Mouse (Mus musculus): ENCODE measurements around the gene Slc6a12. TPM values are rescaled to one million over a fixed set of nuclear protein-coding genes. Genes with fewer than 3 reads are reported as not detected.

Slc6a12 gene
- total RNA-seq, 2 experiments from 2014 or later, result not detected

DNA sequence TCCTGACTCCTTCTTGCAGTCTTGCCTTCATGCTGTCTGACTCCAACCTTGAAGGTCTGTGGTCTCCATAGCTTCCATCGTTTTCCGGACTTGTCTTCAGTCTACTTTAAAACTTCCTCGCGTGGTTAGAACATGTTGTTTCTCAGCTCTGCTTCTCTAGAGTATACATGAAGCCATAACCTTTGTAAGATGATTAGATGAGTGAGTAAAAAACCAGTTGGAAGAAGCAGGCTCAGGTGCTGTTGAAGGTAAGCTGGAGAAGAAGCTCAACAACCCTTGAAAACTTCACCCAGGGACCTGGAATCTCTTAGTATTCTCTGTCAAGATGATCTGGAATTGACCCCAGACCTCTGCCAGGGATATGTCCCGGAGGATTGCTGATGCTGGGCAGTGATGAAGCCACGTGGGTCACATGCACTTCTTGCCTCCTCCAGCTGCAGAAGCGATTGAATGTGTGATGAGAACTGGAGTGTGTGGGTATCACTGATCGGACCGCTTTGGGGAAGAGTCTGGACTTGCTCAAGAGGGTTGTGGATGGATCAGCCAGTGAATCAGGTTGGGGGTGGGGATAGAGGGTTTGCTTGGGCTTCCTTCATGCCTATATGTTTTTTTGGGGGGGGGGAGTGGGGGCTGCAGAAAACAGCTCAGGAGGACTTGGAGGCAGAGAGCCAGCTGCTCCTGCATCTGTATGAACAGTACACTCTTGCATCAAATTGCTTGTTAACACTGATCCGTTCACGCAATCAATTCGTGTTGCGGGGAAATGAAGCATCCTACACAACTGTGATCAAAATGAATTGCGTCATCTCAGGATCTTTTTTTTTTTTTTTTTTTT lies 59.2 kb downstream of the Slc6a12 start:
- no peak for ATAC-seq (replicated peaks; ENCODE audit: low FRiP score, poor library complexity, severe bottlenecking)

DNA sequence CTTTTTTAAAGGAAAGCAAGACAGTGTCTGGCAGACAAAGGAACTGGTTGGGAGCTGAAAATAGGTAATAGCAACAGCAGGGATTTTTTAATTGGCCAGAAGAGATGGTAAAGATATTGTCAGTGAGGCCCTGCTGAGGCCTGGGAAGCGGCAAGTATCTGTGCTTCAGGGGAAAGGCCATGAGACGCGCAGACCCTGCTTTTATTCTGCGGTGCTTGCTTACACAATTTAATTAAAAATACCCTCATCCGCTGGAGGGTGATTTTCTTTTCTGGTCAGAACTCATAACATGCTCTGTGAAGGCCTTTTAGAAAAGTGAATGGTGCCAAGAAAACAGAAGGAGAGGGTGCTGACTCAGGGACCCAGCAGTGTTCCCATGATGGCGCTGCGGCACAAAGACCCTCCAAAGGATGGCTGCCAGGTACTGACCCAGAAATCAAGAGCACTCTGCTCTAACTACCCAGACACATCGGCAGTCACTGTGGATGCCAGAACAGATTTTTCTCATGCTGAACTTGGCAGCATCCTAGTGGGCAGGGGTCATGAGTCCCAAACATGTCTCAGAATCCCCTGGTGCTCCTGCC lies 59.9 kb downstream of the Slc6a12 start:
- ATAC-seq (replicated peaks; ENCODE audit: low FRiP score, poor library complexity, severe bottlenecking), result no peak

DNA sequence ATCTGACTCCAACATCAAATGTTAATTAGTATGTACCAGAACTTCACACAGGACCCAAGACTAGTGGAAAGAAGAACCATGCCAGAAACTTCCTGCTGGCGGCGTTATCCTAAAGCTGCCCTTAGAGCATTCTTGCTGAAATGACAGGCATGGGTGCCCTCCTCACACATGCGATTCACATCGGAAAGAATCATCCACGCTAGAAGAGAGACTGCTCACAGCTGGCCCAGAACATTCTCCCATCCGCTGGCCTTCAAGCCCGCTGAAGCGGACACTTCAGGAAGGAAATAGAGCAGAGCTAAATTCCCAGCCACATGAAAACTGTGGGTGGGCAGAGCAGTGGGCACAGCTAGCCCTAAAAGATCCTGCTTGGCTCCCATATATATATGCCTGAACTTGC lies 62.4 kb downstream of the Slc6a12 start:
- no peak for ATAC-seq (replicated peaks; ENCODE audit: low FRiP score, poor library complexity, severe bottlenecking)

DNA sequence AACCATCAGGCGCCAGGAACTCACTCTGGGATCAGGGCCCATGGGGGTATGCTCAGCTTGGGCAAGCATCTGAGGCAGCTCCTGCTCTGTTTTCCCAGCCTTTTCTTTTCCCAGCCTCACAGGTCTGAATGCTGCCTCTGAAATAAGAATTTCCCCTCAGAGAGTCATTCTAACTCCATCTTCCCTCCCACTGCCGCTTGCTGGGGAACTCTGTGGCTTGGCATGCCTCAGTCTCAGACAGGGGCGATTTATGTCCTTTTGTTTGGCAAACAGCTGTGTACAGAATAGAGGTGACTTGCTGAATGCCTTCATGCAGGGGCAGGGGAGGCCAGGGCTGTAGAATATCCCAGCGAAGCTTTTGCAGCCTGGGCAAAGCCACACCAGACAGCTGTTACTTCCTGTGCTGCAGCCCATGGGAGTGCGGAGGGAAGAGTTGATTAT lies 64.7 kb downstream of the Slc6a12 start:
- no peak for ATAC-seq (replicated peaks; ENCODE audit: low FRiP score, poor library complexity, severe bottlenecking)

DNA sequence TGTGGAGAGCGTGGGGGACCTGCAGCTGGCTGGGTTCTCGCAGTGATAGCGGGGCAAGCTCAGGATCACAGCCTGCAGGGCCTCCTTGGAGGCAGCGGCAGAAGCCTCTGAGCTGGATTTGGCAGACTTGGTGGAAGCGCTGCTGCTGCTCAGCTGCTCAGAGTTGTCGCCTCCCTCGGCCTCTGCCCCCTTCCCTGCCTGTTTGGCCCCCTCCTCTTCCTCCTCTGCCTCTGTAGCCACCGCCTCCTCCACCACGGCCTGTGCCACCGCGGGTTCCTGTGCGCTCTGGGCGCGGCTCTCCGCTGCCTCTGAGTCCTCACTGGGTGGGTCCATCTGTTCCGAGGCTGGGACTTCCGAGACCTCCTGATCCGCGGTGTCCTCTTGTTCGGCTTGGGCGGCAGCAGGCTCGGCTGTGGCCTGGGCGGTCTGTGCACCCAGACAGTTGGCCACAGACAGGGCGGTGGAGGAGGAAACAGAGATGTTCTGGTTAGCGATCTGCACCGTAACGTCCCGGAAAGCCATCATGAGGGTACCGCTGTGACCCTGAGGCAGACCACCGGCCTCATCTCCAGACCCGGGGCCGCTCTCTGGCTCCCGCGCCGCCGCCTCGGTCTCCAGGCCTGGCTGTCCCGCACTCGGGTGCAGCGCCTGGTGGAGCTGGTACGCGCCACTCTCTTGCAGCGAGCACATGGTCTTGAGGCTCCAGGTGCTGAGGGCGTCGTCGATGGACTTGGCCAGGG lies 69.9 kb downstream of the Slc6a12 start:
- ATAC-seq (replicated peaks; ENCODE audit: low FRiP score, poor library complexity, severe bottlenecking), result no peak

Other genes starting within 250 kb of the Slc6a12 start
- gene Mical3, start 212.1 kb upstream of the Slc6a12 start, total RNA-seq (2015; ENCODE audit: low replicate concordance), result 168 and 179 TPM in 2 replicates
- gene Mical3, start 212.1 kb upstream of the Slc6a12 start, total RNA-seq (2017; ENCODE audit: low replicate concordance), result 159 and 259 TPM in 2 replicates
- 0.36 and 1.3 TPM in 2 replicates for gene Pex26, start 159.4 kb upstream of the Slc6a12 start, total RNA-seq (2015; ENCODE audit: low replicate concordance)
- 0.26 and 1.2 TPM in 2 replicates for gene Pex26, start 159.4 kb upstream of the Slc6a12 start, total RNA-seq (2017; ENCODE audit: low replicate concordance)
- gene Tuba8, start 132.4 kb upstream of the Slc6a12 start, total RNA-seq (2015; ENCODE audit: low replicate concordance), result 4.2 and 9.4 TPM in 2 replicates
- gene Tuba8, start 132.4 kb upstream of the Slc6a12 start, total RNA-seq (2017; ENCODE audit: low replicate concordance), result 2.1 and 5.6 TPM in 2 replicates
- 23.1 and 29.3 TPM in 2 replicates for gene Usp18, start 97.2 kb upstream of the Slc6a12 start, total RNA-seq (2015; ENCODE audit: low replicate concordance)
- gene Usp18, start 97.2 kb upstream of the Slc6a12 start, total RNA-seq (2017; ENCODE audit: low replicate concordance), result 19.1 and 26.8 TPM in 2 replicates
- gene Slc6a13, start 42.8 kb upstream of the Slc6a12 start, total RNA-seq (2015; ENCODE audit: low replicate concordance), result 2.2 TPM in 1 of 2 replicates, not detected in the other
- gene Slc6a13, start 42.8 kb upstream of the Slc6a12 start, total RNA-seq (2017; ENCODE audit: low replicate concordance), result 3.3 TPM in 1 of 2 replicates, not detected in the other
- gene Iqsec3, start 130.6 kb downstream of the Slc6a12 start, total RNA-seq (2015; ENCODE audit: low replicate concordance), result not detected in 2 replicates
- not detected in 2 replicates for gene Iqsec3, start 130.6 kb downstream of the Slc6a12 start, total RNA-seq (2017; ENCODE audit: low replicate concordance)

Measured in erythroid progenitor cell, adult 5-6 weeks (primary cell).